Mouse (Mus musculus) MEL-GATA-1-ER (cell line): Measurements from ENCODE around the gene Zswim4.
A peak's percentile ranks its signal among the peaks of the same experiment; 100 is the strongest.

Source experiments
- DNase-seq: peaks from one replicate; pipeline ENCODE4 v3.0.0-alpha.2; 2012; ENCODE audit warnings: low read depth; ENCODE audit errors: extremely low read depth

The Zswim4 gene

GRCm38 (mm10) chr8:84200652-84201544 lies 36.0 kb downstream of the Zswim4 start:
- DNase-seq = no peak

GRCm38 (mm10) chr8:84200126-84200555 lies 36.7 kb downstream of the Zswim4 start:
- DNase-seq = no peak

GRCm38 (mm10) chr8:84199348-84200125 lies 37.3 kb downstream of the Zswim4 start:
- no peak for DNase-seq

GRCm38 (mm10) chr8:84198871-84199270 lies 38.0 kb downstream of the Zswim4 start:
- DNase-seq = no peak

- peak; percentile 80 for DNase-seq
These were observed 38.7 kb downstream of the Zswim4 start for GRCm38 (mm10) chr8:84197922-84198774.

- DNase-seq = no peak
These were observed 39.5 kb downstream of the Zswim4 start for GRCm38 (mm10) chr8:84197141-84197921.

- no peak for DNase-seq
These were observed 42.6 kb downstream of the Zswim4 start for GRCm38 (mm10) chr8:84194224-84194743.

- DNase-seq = peak; percentile 23
These were observed 43.3 kb downstream of the Zswim4 start for GRCm38 (mm10) chr8:84193566-84193965.

GRCm38 (mm10) chr8:84193161-84193560 lies 43.7 kb downstream of the Zswim4 start:
- no peak for DNase-seq

GRCm38 (mm10) chr8:84192555-84192954 lies 44.3 kb downstream of the Zswim4 start:
- peak; percentile 27 for DNase-seq

- peak; percentile 43 for DNase-seq
These were observed 44.8 kb downstream of the Zswim4 start for GRCm38 (mm10) chr8:84192023-84192422.

GRCm38 (mm10) chr8:84190191-84190867 lies 46.5 kb downstream of the Zswim4 start:
- peak; percentile 43 for DNase-seq

GRCm38 (mm10) chr8:84189603-84190002 lies 47.3 kb downstream of the Zswim4 start:
- no peak for DNase-seq

GRCm38 (mm10) chr8:84188671-84189070 lies 48.2 kb downstream of the Zswim4 start:
- DNase-seq = no peak

- peak; percentile 65 for DNase-seq
These were observed 49.6 kb downstream of the Zswim4 start for GRCm38 (mm10) chr8:84187065-84187755.

GRCm38 (mm10) chr8:84186547-84186946 lies 50.3 kb downstream of the Zswim4 start:
- DNase-seq = peak; percentile 70

GRCm38 (mm10) chr8:84185117-84185516 lies 51.7 kb downstream of the Zswim4 start, which contains the start of gene Nanos3:
Gene Nanos3 (minus strand): TSS chr8:84185217.
- DNase-seq = no peak

- DNase-seq = no peak
These were observed 52.5 kb downstream of the Zswim4 start for GRCm38 (mm10) chr8:84184085-84185043.
